Mouse (Mus musculus) gastrocnemius, adult 18-20 months (tissue): ENCODE measurements around the gene Armc9. TPM values are rescaled to one million over a fixed set of nuclear protein-coding genes. Genes with fewer than 3 reads are reported as not detected.

Source experiments
- DNase-seq: peaks from one replicate; pipeline ENCODE4 v3.0.0; 2021; ENCODE audit warnings: low spot score
- long read RNA-seq, 2 experiments: library from polyadenylated mRNA; stranded (forward); transcript quantifications; one replicate each; pipeline ENCODE4 v2.0.0; 2021
- total RNA-seq, 2 experiments: library from RNA; stranded (reverse); gene quantifications; 2 replicates each; pipeline ENCODE4 v1.2.3; 2021

Gene Armc9
- 1 to 10 TPM; 2.4 to 2.7 TPM for total RNA-seq
- long read RNA-seq, experiment 1, full-length matches to known transcripts: 1 of 3 reads
- long read RNA-seq, experiment 1, partial matches to known transcripts: 0 of 3 reads
- long read RNA-seq, experiment 1, other reads (novel, unspliced or antisense): 2 of 3 reads
- long read RNA-seq, experiment 2, partial matches to known transcripts: 2 of 2 reads
- long read RNA-seq, experiment 2, other reads (novel, unspliced or antisense): 0 of 2 reads

GRCm38 (mm10) chr1:86154133-86154823 lies at the start of gene Armc9:
Armc9 (plus strand) TSS chr1:86154780.
- peak; percentile 96 for DNase-seq

- no peak for DNase-seq
Observed at GRCm38 (mm10) chr1:86105054-86105453, 49.5 kb upstream of the Armc9 start.

GRCm38 (mm10) chr1:86111779-86112178 lies 42.8 kb upstream of the Armc9 start, which contains the start of gene Htr2b:
Htr2b (minus strand) TSS chr1:86111970.
- DNase-seq: peak; percentile 3

GRCm38 (mm10) chr1:86114141-86114540 lies 40.4 kb upstream of the Armc9 start:
- DNase-seq: no peak

DNA sequence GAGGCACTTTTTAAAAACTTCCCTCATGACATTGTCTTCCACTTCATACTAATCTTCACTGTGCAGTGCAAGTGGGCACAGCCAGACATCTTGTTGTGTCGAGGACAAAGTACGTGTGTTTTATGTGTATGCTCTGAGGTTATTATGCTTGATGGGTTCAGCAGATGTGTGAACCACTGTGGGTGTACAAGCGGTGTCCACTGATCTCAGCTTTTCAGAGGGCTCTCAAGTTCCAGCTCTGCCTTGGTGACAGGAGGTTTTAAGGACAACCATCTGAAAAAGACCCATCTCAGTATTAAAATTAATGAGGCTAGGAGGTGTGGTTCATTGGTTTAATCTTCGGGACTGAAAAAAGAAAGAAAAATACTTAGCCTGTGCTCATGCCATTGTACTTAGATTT lies 35.0 kb upstream of the Armc9 start:
- no peak for DNase-seq

GRCm38 (mm10) chr1:86126036-86126435 lies 28.5 kb upstream of the Armc9 start:
- no peak for DNase-seq

GRCm38 (mm10) chr1:86133337-86133736 lies 21.2 kb upstream of the Armc9 start, which contains the start of gene Gm21972:
Gm21972 (plus strand) TSS chr1:86133637.
- no peak for DNase-seq

DNA sequence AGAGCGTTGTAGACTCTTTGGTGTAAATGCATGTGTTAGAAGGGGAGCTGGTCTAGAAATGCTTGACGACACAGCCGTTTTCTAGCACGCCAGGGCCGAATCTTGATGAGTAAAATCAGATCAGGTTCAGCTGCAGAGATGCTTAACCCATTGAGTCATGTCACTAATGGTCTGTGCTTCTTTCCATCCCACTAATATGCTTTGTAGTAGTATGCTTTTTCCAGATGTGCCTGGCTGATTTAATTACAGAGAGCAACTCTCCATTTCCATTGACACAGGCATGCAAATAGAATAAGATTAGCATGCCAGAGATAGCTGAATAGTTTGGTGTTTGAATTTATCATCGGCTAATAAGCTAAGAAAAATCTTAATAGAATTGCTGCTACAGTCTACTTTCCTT lies 19.3 kb upstream of the Armc9 start:
- no peak for DNase-seq

DNA sequence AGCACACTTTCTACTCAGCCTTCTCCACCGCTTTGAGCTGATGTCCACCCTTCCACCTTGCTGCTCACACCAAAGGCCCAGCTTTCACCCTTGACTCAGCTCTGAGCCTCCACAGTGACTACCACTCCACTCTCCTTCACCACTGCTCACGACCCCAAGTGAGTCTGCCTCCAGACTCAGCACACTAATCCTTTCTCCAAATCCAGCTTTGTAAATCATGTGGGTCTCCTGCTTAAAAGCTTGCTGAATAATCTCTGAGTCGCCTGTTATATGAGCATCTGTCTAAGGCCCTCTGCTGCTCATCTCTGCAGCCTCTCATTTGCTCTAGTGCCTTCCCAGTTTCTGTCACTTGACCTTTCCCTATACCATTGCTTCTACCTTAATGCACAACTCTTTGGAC lies 13.5 kb upstream of the Armc9 start:
- no peak for DNase-seq

GRCm38 (mm10) chr1:86143165-86143564 lies 11.4 kb upstream of the Armc9 start:
- DNase-seq: no peak

DNA sequence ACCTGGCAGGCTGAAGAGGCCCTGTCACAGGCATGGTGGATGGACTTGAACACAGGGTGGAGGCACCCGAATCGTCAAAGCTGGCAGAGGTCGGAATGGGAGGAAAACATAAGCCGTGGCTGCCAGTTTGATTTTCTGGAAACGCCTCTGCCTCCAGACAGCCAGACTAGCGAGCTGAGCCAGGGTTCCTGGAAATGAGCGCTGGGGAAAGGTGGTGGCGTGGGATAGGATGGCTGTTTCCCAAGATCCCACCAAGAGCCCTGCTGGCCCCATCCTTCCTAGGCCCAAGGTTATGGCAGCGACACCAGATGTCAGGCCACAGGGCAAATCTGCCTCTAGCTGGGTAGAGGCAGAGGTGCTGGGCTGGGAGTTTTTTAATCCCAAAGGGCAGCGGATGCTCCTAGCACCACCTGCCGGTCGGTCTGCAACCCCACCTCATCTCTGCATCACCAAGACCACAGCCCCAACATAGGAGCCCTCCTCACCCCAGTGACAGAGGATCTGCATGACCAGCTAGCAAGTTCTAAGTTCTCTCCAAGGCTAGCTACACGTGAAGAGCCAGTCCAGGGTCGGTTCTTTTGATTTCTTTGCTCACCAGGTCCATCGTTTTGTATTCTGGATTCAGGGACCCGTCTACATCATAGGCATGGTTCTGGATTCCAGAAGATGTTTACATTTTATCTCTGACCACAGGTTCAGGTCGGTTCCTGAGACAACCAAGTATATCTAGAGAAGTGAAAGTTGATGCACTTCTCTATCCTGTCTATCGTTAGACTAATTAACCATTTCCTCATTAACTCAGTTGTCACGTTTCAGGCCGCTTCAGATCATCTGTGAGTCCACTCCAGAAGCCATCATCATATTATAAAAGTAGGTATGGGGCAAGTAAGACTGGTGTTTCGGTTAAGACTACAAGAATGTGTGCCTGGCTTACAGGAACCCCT lies 10.3 kb upstream of the Armc9 start:
- no peak for DNase-seq

DNA sequence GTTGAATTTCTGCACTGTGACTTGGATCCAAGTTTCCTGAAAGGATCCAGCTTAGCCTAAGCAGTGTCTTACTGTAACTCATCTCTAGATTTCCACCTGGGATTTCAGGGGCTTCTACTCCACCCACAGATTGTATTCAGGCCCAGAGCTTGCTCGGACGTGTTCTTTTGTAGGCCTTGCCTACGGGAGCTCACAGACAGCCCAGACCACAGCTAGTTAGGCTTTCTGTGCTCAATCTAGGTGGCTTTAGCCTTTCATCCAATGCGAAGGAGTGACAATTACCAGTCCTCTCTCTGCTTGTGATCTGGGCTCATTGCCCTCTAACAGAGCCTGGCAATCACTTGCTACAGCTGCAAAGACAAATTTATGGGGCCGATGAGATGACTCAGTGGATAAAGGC lies 8.3 kb upstream of the Armc9 start:
- DNase-seq: no peak

DNA sequence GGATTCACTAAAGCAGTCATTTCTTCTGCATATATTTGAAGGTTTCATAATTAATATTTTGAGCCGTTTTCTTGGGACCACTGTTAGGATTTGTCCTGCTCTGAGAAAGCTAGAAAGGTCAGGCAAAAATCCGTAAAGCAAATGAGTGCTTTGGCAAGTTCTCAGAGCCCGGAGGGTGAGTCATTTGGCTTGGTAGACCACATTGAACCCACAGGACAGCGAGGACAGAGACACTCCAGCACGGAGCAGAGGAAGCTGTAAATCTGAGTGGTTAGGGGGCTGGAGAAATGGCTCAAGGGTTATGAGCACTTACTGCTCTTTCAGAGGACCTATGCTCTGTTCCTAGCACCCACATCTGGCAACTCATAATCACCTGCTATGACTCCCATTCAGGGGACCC lies 7.0 kb upstream of the Armc9 start:
- no peak for DNase-seq

- DNase-seq: no peak
Observed at GRCm38 (mm10) chr1:86148161-86148560, 6.4 kb upstream of the Armc9 start.

GRCm38 (mm10) chr1:86150929-86151328 lies 3.7 kb upstream of the Armc9 start:
- no peak for DNase-seq

DNA sequence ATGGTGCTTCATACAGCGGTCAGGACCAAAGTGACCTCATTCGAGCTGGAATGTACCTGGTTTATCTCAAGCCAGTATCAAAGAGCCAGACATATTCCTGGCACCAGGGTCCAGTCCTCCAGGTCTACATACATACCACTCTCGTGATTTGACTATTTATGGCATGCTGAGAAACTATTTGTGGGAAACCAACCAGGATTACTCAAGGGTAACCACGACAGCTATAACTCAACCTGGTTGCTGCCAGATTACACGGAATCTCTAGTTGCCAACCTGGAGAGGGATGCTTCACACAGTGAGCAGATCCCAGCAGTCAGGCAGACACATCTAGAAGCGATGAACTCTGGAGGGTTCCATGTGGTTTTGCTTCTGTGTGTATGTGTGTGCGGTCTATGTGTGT lies 3.2 kb upstream of the Armc9 start:
- DNase-seq: no peak

DNA sequence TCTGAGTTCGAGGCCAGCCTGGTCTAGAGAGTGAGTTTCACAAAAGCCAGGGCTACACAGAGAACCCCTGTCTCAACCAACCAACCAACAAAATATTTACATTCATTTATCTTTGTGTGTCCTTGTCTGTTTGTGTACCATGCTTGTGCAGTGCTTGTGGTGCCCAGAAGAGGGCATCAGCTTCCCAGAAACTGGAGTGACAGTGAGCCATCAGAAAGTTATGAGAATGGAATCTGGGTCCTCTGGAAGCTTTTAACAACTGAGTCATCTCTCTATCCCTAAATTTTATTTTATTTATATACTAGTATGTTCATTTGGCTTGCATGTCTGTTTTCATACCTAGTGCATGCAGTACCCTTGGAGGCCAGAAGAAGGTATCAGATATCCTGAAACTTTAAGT lies 2.0 kb upstream of the Armc9 start:
- DNase-seq: no peak

- DNase-seq: no peak
Observed at GRCm38 (mm10) chr1:86154824-86155164, 214 bp downstream of the Armc9 start.

GRCm38 (mm10) chr1:86156075-86156474 lies 1.5 kb downstream of the Armc9 start:
- DNase-seq: no peak

DNA sequence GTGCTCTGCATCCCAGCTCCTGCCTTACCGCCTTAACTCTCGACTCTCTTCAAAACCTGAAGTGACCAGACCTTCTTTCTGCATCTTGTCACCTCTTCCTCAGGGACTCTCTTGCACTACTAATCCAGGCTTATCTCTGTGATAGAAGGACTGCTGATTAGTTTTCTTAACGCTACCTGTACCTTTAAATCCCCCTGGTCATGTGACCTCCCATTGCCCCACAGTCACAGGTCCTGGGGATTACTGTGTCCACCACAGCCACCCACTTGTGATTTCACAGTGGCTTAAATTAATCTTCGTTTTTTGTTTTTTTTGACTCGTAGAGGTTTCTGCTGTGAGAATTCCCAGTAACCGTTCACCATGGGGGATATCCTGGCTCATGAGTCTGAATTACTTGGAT lies 2.0 kb downstream of the Armc9 start:
- no peak for DNase-seq

GRCm38 (mm10) chr1:86160059-86160458 lies 5.5 kb downstream of the Armc9 start:
- DNase-seq: no peak

DNA sequence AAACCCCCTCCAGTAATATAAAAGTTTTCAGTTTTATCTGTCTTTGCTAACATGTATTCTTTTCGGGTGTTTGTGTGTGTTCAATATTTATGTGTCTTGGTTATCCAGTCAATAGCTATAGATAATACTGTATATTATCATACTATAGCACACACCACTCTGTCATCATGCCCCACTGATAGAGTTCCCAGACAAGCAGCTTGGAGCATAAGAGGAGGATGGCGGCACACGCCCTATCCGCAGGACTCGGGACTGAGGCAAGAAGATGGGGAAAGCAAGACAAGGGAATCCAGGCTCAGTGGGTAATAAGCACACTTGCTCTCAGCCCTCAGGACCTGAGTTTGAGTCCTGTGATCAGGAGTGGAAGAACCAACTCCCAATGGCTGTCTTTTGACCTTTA lies 5.9 kb downstream of the Armc9 start:
- DNase-seq: no peak
